Mouse (Mus musculus) thymus, adult 2 months (tissue): Measurements from ENCODE around the gene Rp2.

ENCODE experiments used
- CTCF ChIP-seq: fragments of 200-500 bp; IDR thresholded peaks from 2 replicates; pipeline ENCODE4 v1.5.1; 2012; ENCODE audit warnings: mild to moderate bottlenecking, control low read depth, low read length, moderate library complexity, borderline replicate concordance; ENCODE audit not compliant: control insufficient read depth, poor library complexity, insufficient read depth; ENCODE audit errors: extremely low read depth
- POLR2A ChIP-seq: fragments of 200-500 bp; IDR thresholded peaks from 2 replicates; pipeline ENCODE4 v1.6.1; 2012; ENCODE audit warnings: mild to moderate bottlenecking, low read length, control low read depth, moderate library complexity; ENCODE audit not compliant: control insufficient read depth, poor library complexity, insufficient read depth; ENCODE audit errors: extremely low read depth

DNA sequence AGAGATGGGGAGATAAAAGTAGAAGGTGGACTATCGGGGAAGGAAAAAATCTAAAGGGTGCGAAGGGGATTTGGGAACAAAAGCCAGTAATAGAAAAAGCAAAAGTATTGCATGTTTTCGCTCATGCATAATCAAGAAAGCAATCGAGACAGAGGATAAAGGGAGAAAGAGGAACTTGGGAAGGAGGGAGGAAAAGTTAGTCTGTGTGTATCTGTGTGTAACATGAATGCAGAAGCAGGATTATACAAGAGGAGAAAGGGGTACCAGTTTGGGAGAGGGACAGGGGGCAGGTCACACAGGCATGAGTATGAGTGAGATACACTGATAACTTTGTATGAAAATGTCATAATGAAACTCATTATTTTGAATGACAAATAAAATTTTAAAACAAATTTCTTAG, 47.1 kb downstream of the Rp2 start:
- TF ChIP-seq CTCF (no peak), POLR2A (no peak)
